ENCODE assay signal across 9 mouse cellular contexts in genomic region chr13:54970521-54971247, GRCm38 (mm10). TPM values are rescaled to one million over a fixed set of nuclear protein-coding genes. Genes with fewer than 3 reads are reported as not detected.
A peak's percentile ranks its signal among the peaks of the same experiment; 100 is the strongest.
DNase-seq lines count a peak whose midpoint lies in the region; ATAC-seq and TF ChIP-seq lines count a peak whose summit lies in the region.
"Had no signal": no experiment of that assay in that cellular context is flagged by ENCODE, and none has a peak within 500 bp of the region (broad histone marks: within the 10 kb centered on the region; RNA-seq: fewer than 3 reads in every experiment).

No protein-coding gene starts in this region.

- no peaks in the 10 kb centered on the region for H3K9me3 ChIP-seq in liver, embryonic 12.5 days (replicated peaks)
- H3K9me3 ChIP-seq in kidney, postnatal 0 days (replicated peaks; ENCODE audit: low read length), result no peaks in the 10 kb centered on the region
- no peaks in the 10 kb centered on the region for H3K9me3 ChIP-seq in forebrain, embryonic 10.5 days
- H3K9me3 ChIP-seq: embryonic facial prominence, embryonic 13.5 days; megakaryocyte, embryonic 14.5 days had no signal

- DNase-seq in liver, result peak; percentile 44
- DNase-seq in adrenal gland, postnatal 10 days, result peak; percentile 75
- DNase-seq in kidney, postnatal 0 days (ENCODE audit: low spot score), result peak; percentile 68
- peak; percentile 37 for DNase-seq in splenic B cell, adult 2 months (ENCODE audit: low read depth, low spot score)
- DNase-seq in frontal cortex, postnatal 36 days (ENCODE audit: low spot score in 2 of 2), result no peak
- no peak for DNase-seq in forebrain, embryonic 10.5 days (ENCODE audit: extremely low spot score, low spot score)

- ATAC-seq in liver, embryonic 12.5 days, result no peak
- ATAC-seq in kidney, postnatal 0 days (replicated peaks; ENCODE audit: low FRiP score, low read depth), result no peak

- no peak overlapping the region for H3K9ac ChIP-seq in liver, embryonic 12.5 days
- H3K9ac ChIP-seq in kidney, postnatal 0 days (ENCODE audit: low read depth, low read length), result no peak overlapping the region
- H3K9ac ChIP-seq: embryonic facial prominence, embryonic 13.5 days had no signal

- H3K4me1 ChIP-seq in liver, embryonic 12.5 days, result no peaks in the 10 kb centered on the region
- H3K4me1 ChIP-seq in kidney, postnatal 0 days (replicated peaks; ENCODE audit: insufficient read depth, low read length), result no peaks in the 10 kb centered on the region
- H3K4me1 ChIP-seq in forebrain, embryonic 10.5 days, result peaks cover 53% of the 10 kb centered on the region
- H3K4me1 ChIP-seq: embryonic facial prominence, embryonic 13.5 days; megakaryocyte, embryonic 14.5 days had no signal

- WGBS in liver, embryonic 12.5 days (ENCODE audit: insufficient replicate concordance), result 32% methylated on average over 14 of the region's 14 CpGs
- WGBS in kidney, postnatal 0 days, result 37% methylated on average over 14 of the region's 14 CpGs
- WGBS in forebrain, embryonic 10.5 days, result 46% methylated on average over 14 of the region's 14 CpGs

- H3K4me3 ChIP-seq in liver, embryonic 12.5 days, result no peak overlapping the region
- H3K4me3 ChIP-seq in kidney, postnatal 0 days (replicated peaks; ENCODE audit: low read depth, low read length), result no peak overlapping the region
- H3K4me3 ChIP-seq in forebrain, embryonic 10.5 days, result no peak overlapping the region
- H3K4me3 ChIP-seq: embryonic facial prominence, embryonic 13.5 days; megakaryocyte, embryonic 14.5 days had no signal

- peaks cover 7% of the 10 kb centered on the region; the same call in 1 of the 2 replicates for H3K27me3 ChIP-seq in liver, embryonic 12.5 days (replicated peaks)
- H3K27me3 ChIP-seq in kidney, postnatal 0 days (ENCODE audit: insufficient read depth, low read length), result no peaks in the 10 kb centered on the region
- H3K27me3 ChIP-seq in splenic B cell, adult 2 months (ENCODE audit: control insufficient read depth, insufficient read depth, low read length, poor library complexity, severe bottlenecking), result no peaks in the 10 kb centered on the region
- peaks cover 89% of the 10 kb centered on the region for H3K27me3 ChIP-seq in forebrain, embryonic 10.5 days (ENCODE audit: poor library complexity, severe bottlenecking)

- TF ChIP-seq CTCF in kidney, postnatal 0 days (IDR thresholded peaks at IDR 0.05; ENCODE audit: low read depth), result no peak

- no peak overlapping the region for H3K27ac ChIP-seq in liver, embryonic 12.5 days
- no peak overlapping the region for H3K27ac ChIP-seq in kidney, postnatal 0 days
- no peak overlapping the region for H3K27ac ChIP-seq in forebrain, embryonic 10.5 days
- H3K27ac ChIP-seq: embryonic facial prominence, embryonic 13.5 days had no signal

- H3K36me3 ChIP-seq in liver, embryonic 12.5 days, result no peaks in the 10 kb centered on the region
- no peaks in the 10 kb centered on the region for H3K36me3 ChIP-seq in kidney, postnatal 0 days (ENCODE audit: insufficient read depth, low read length)
- no peaks in the 10 kb centered on the region for H3K36me3 ChIP-seq in splenic B cell, adult 2 months (ENCODE audit: control insufficient read depth, insufficient read depth, low read length, poor library complexity, severe bottlenecking)
- no peaks in the 10 kb centered on the region for H3K36me3 ChIP-seq in forebrain, embryonic 10.5 days (replicated peaks)
- H3K36me3 ChIP-seq: embryonic facial prominence, embryonic 13.5 days had no signal

- no peak overlapping the region for H3K4me2 ChIP-seq in liver, embryonic 12.5 days
- H3K4me2 ChIP-seq in kidney, postnatal 0 days (ENCODE audit: low read length), result no peak overlapping the region
- H3K4me2 ChIP-seq: embryonic facial prominence, embryonic 13.5 days had no signal

RNA-seq across cellular contexts. Expression of gene Unc5a, which starts 21.5 kb away (rescaled TPM):
- polyA plus RNA-seq in liver, embryonic 12.5 days (2016; fragmentation: Nextera tagmentation; extraction: Ambion mirVana), result 0.97 and 1.1 TPM in 2 replicates
- total RNA-seq in adrenal gland, postnatal 10 days (2021), result 1 to 10 TPM; 6.5 to 8.8 TPM
- polyA plus RNA-seq in kidney, postnatal 0 days (2015; fragmentation: Nextera tagmentation; extraction: Ambion mirVana), result 1.4 and 1.5 TPM in 2 replicates
- polyA plus RNA-seq in forebrain, embryonic 10.5 days (2016; fragmentation: Nextera tagmentation; extraction: Ambion mirVana), result 2.4 TPM in 2 replicates

RNA-seq across cellular contexts. Expression of gene Hk3, which starts 50.5 kb away (rescaled TPM):
- polyA plus RNA-seq in liver, embryonic 12.5 days (2016; fragmentation: Nextera tagmentation; extraction: Ambion mirVana), result 2.7 and 3.0 TPM in 2 replicates
- 1 to 10 TPM; 1.7 to 2.0 TPM for total RNA-seq in adrenal gland, postnatal 10 days (2021)
- 0.61 and 0.85 TPM in 2 replicates for polyA plus RNA-seq in kidney, postnatal 0 days (2015; fragmentation: Nextera tagmentation; extraction: Ambion mirVana)
- polyA plus RNA-seq in forebrain, embryonic 10.5 days (2016; fragmentation: Nextera tagmentation; extraction: Ambion mirVana), result 0.58 TPM in 2 replicates

Comparison
In these comparisons a context has a peak if more than half of its experiments do, and no peak if none do; other contexts are left out.
1. DNase-seq: peak in liver (single experiment), adrenal gland, postnatal 10 days (single experiment), kidney, postnatal 0 days (single experiment) and splenic B cell, adult 2 months (single experiment); none in frontal cortex, postnatal 36 days (0 of 2) and forebrain, embryonic 10.5 days (single experiment).